Mouse (Mus musculus) splenic B cell, adult 2 months (primary cell): Measurements from ENCODE around the gene Mpz.

Experiments
- DNase-seq: peaks from one replicate; pipeline ENCODE4 v3.0.0-alpha.2; 2011; ENCODE audit warnings: low read depth, low spot score
- H3K27me3 ChIP-seq: 2 replicates; pipeline ENCODE4 v1.6.1; 2012; ENCODE audit warnings: mild to moderate bottlenecking, low read length, moderate library complexity, mixed read lengths; ENCODE audit not compliant: control insufficient read depth, poor library complexity, insufficient read depth, severe bottlenecking
- H3K36me3 ChIP-seq: 2 replicates; pipeline ENCODE4 v1.6.1; 2012; ENCODE audit warnings: mild to moderate bottlenecking, low read length, moderate library complexity, mixed read lengths; ENCODE audit not compliant: control insufficient read depth, poor library complexity, insufficient read depth, severe bottlenecking

Gene Mpz

GRCm38 (mm10) chr1:171159485-171159975, 9.0 kb downstream of the Mpz start:
- Histone ChIP-seq H3K27me3 (no peaks in the 10 kb centered on the region), H3K36me3 (no peaks in the 10 kb centered on the region)
- DNase-seq = peak; percentile 15

- no peak for DNase-seq
- peaks cover 1% of the 10 kb centered on the region; the same call in 1 of the 2 replicates for H3K27me3 ChIP-seq
- H3K36me3 ChIP-seq = no peaks in the 10 kb centered on the region
These were observed 12.0 kb downstream of the Mpz start for GRCm38 (mm10) chr1:171162526-171162925.

- H3K36me3 ChIP-seq = no peaks in the 10 kb centered on the region
- peak; percentile 35 for DNase-seq
- peaks cover 1% of the 10 kb centered on the region; the same call in 1 of the 2 replicates for H3K27me3 ChIP-seq
These were observed 13.7 kb downstream of the Mpz start for GRCm38 (mm10) chr1:171164258-171164657.

- Histone ChIP-seq H3K27me3 (peaks cover 1% of the 10 kb centered on the region; the same call in 1 of the 2 replicates), H3K36me3 (no peaks in the 10 kb centered on the region)
- DNase-seq = no peak
These were observed 15.3 kb downstream of the Mpz start for GRCm38 (mm10) chr1:171165629-171166345.

GRCm38 (mm10) chr1:171168906-171169305, 18.4 kb downstream of the Mpz start:
- H3K36me3 ChIP-seq = no peaks in the 10 kb centered on the region
- H3K27me3 ChIP-seq = peaks cover 1% of the 10 kb centered on the region; the same call in 1 of the 2 replicates
- no peak for DNase-seq

- H3K36me3 ChIP-seq = no peaks in the 10 kb centered on the region
- DNase-seq = no peak
- peaks cover 1% of the 10 kb centered on the region; the same call in 1 of the 2 replicates for H3K27me3 ChIP-seq
These were observed 19.4 kb downstream of the Mpz start for GRCm38 (mm10) chr1:171169913-171170312.

- DNase-seq = no peak
- H3K27me3 ChIP-seq = no peaks in the 10 kb centered on the region
- no peaks in the 10 kb centered on the region for H3K36me3 ChIP-seq
These were observed 20.6 kb downstream of the Mpz start for GRCm38 (mm10) chr1:171171138-171171537.

GRCm38 (mm10) chr1:171172779-171173178, 22.3 kb downstream of the Mpz start:
- no peak for DNase-seq
- H3K27me3 ChIP-seq = no peaks in the 10 kb centered on the region
- no peaks in the 10 kb centered on the region for H3K36me3 ChIP-seq

- no peak for DNase-seq
- no peaks in the 10 kb centered on the region for H3K36me3 ChIP-seq
- H3K27me3 ChIP-seq = no peaks in the 10 kb centered on the region
These were observed 29.1 kb downstream of the Mpz start for GRCm38 (mm10) chr1:171179487-171180171.

- Histone ChIP-seq H3K36me3 (no peaks in the 10 kb centered on the region), H3K27me3 (no peaks in the 10 kb centered on the region)
- DNase-seq = no peak
These were observed 32.5 kb downstream of the Mpz start for GRCm38 (mm10) chr1:171183025-171183424.

- no peak for DNase-seq
- Histone ChIP-seq H3K27me3 (no peaks in the 10 kb centered on the region), H3K36me3 (no peaks in the 10 kb centered on the region)
These were observed 33.1 kb downstream of the Mpz start for GRCm38 (mm10) chr1:171183620-171184019.

- H3K36me3 ChIP-seq = no peaks in the 10 kb centered on the region
- DNase-seq = peak; percentile 72
- H3K27me3 ChIP-seq = no peaks in the 10 kb centered on the region
These were observed 33.8 kb downstream of the Mpz start for GRCm38 (mm10) chr1:171184314-171184713.

GRCm38 (mm10) chr1:171185655-171186054, 35.1 kb downstream of the Mpz start:
- no peak for DNase-seq
- Histone ChIP-seq H3K27me3 (no peaks in the 10 kb centered on the region), H3K36me3 (no peaks in the 10 kb centered on the region)

GRCm38 (mm10) chr1:171187851-171188700, 37.6 kb downstream of the Mpz start:
- Histone ChIP-seq H3K36me3 (no peaks in the 10 kb centered on the region), H3K27me3 (no peaks in the 10 kb centered on the region)
- DNase-seq = no peak
